Mouse (Mus musculus): ENCODE data around the gene Cacna1c. TPM values are rescaled to one million over a fixed set of nuclear protein-coding genes. Genes with fewer than 3 reads are reported as not detected.
A peak's percentile ranks its signal among the peaks of the same experiment; 100 is the strongest.

Cacna1c gene
- polyA plus RNA-seq, 1 experiment from 2014 or later, result 44.0 TPM

- Histone ChIP-seq H3K27ac (ENCODE audit: low read depth, low read length) (peak overlapping the region; percentile 37; the same call in 1 of the 2 replicates), H3K4me1 (ENCODE audit: control insufficient read depth, insufficient read depth, low read length) (peaks cover 59% of the 10 kb centered on the region), H3K4me3 (ENCODE audit: low read depth, low read length) (no peak overlapping the region), H3K36me3 (ENCODE audit: control insufficient read depth, insufficient read depth, low read length) (no peaks in the 10 kb centered on the region), H3K9me3 (replicated peaks; ENCODE audit: control insufficient read depth, low read length) (no peaks in the 10 kb centered on the region), H3K4me2 (no peak overlapping the region), H3K9ac (ENCODE audit: low read depth, low read length) (no peak overlapping the region), H3K27me3 (ENCODE audit: control insufficient read depth, insufficient read depth, low read length) (no peaks in the 10 kb centered on the region)
- 83% methylated on average over 14 of the region's 14 CpGs for WGBS (ENCODE audit: insufficient replicate concordance)
- ATAC-seq (replicated peaks; ENCODE audit: insufficient number of reproducible peaks, low FRiP score, low TSS enrichment), result no peak
Observed at GRCm38 (mm10) chr6:119073419-119074071, 122.7 kb downstream of the Cacna1c start.

GRCm38 (mm10) chr6:119072772-119073171 lies 123.4 kb downstream of the Cacna1c start:
- Histone ChIP-seq H3K27me3 (ENCODE audit: control insufficient read depth, insufficient read depth, low read length) (no peaks in the 10 kb centered on the region), H3K9ac (ENCODE audit: low read depth, low read length) (no peak overlapping the region), H3K27ac (ENCODE audit: low read depth, low read length) (peak overlapping the region; percentile 37; the same call in 1 of the 2 replicates), H3K4me3 (ENCODE audit: low read depth, low read length) (no peak overlapping the region), H3K4me1 (ENCODE audit: control insufficient read depth, insufficient read depth, low read length) (peaks cover 56% of the 10 kb centered on the region), H3K36me3 (ENCODE audit: control insufficient read depth, insufficient read depth, low read length) (no peaks in the 10 kb centered on the region), H3K9me3 (replicated peaks; ENCODE audit: control insufficient read depth, low read length) (no peaks in the 10 kb centered on the region), H3K4me2 (0 out of 2 replicates have a peak overlapping the region, but pooled peaks have one; percentile 5)
- WGBS (ENCODE audit: insufficient replicate concordance), result 37% methylated on average over 7 of the region's 7 CpGs
- no peak for ATAC-seq (replicated peaks; ENCODE audit: insufficient number of reproducible peaks, low FRiP score, low TSS enrichment)

GRCm38 (mm10) chr6:119070771-119071170 lies 125.4 kb downstream of the Cacna1c start:
- no peak for ATAC-seq (replicated peaks; ENCODE audit: insufficient number of reproducible peaks, low FRiP score, low TSS enrichment)
- H3K27me3 ChIP-seq (ENCODE audit: control insufficient read depth, insufficient read depth, low read length), result no peaks in the 10 kb centered on the region
- H3K9ac ChIP-seq (ENCODE audit: low read depth, low read length), result no peak overlapping the region
- no peaks in the 10 kb centered on the region for H3K9me3 ChIP-seq (replicated peaks; ENCODE audit: control insufficient read depth, low read length)
- H3K27ac ChIP-seq (ENCODE audit: low read depth, low read length), result 0 out of 2 replicates have a peak overlapping the region, but pooled peaks have one; percentile 7
- H3K36me3 ChIP-seq (ENCODE audit: control insufficient read depth, insufficient read depth, low read length), result no peaks in the 10 kb centered on the region
- no peak overlapping the region for H3K4me3 ChIP-seq (ENCODE audit: low read depth, low read length)
- no peak overlapping the region for H3K4me2 ChIP-seq
- H3K4me1 ChIP-seq (ENCODE audit: control insufficient read depth, insufficient read depth, low read length), result peaks cover 53% of the 10 kb centered on the region
- WGBS (ENCODE audit: insufficient replicate concordance), result 55% methylated on average over 4 of the region's 4 CpGs

GRCm38 (mm10) chr6:119070351-119070750 lies 125.9 kb downstream of the Cacna1c start:
- no peak overlapping the region for H3K4me2 ChIP-seq

GRCm38 (mm10) chr6:119069145-119069544 lies 127.1 kb downstream of the Cacna1c start:
- Histone ChIP-seq H3K4me2 (no peak overlapping the region), H3K4me1 (ENCODE audit: control insufficient read depth, insufficient read depth, low read length) (peaks cover 62% of the 10 kb centered on the region), H3K9ac (ENCODE audit: low read depth, low read length) (no peak overlapping the region), H3K27ac (ENCODE audit: low read depth, low read length) (no peak overlapping the region), H3K9me3 (replicated peaks; ENCODE audit: control insufficient read depth, low read length) (no peaks in the 10 kb centered on the region), H3K4me3 (ENCODE audit: low read depth, low read length) (no peak overlapping the region), H3K36me3 (ENCODE audit: control insufficient read depth, insufficient read depth, low read length) (no peaks in the 10 kb centered on the region), H3K27me3 (ENCODE audit: control insufficient read depth, insufficient read depth, low read length) (no peaks in the 10 kb centered on the region)
- ATAC-seq (replicated peaks; ENCODE audit: insufficient number of reproducible peaks, low FRiP score, low TSS enrichment), result no peak
- WGBS (ENCODE audit: insufficient replicate concordance), result 75% methylated on average over 5 of the region's 5 CpGs

More at GRCm38 (mm10) chr6:119070351-119070750, 125.9 kb downstream of the Cacna1c start:
- H3K27me3 ChIP-seq (ENCODE audit: control insufficient read depth, insufficient read depth, low read length), result no peaks in the 10 kb centered on the region
- 0 out of 2 replicates have a peak overlapping the region, but pooled peaks have one; percentile 7 for H3K27ac ChIP-seq (ENCODE audit: low read depth, low read length)
- WGBS (ENCODE audit: insufficient replicate concordance), result 66% methylated on average over 3 of the region's 3 CpGs
- H3K4me3 ChIP-seq (ENCODE audit: low read depth, low read length), result no peak overlapping the region
- H3K9ac ChIP-seq (ENCODE audit: low read depth, low read length), result no peak overlapping the region
- no peaks in the 10 kb centered on the region for H3K36me3 ChIP-seq (ENCODE audit: control insufficient read depth, insufficient read depth, low read length)
- peaks cover 57% of the 10 kb centered on the region for H3K4me1 ChIP-seq (ENCODE audit: control insufficient read depth, insufficient read depth, low read length)
- no peaks in the 10 kb centered on the region for H3K9me3 ChIP-seq (replicated peaks; ENCODE audit: control insufficient read depth, low read length)
- ATAC-seq (replicated peaks; ENCODE audit: insufficient number of reproducible peaks, low FRiP score, low TSS enrichment), result no peak

GRCm38 (mm10) chr6:119068650-119069049 lies 127.6 kb downstream of the Cacna1c start:
- ATAC-seq (replicated peaks; ENCODE audit: insufficient number of reproducible peaks, low FRiP score, low TSS enrichment), result no peak
- Histone ChIP-seq H3K36me3 (ENCODE audit: control insufficient read depth, insufficient read depth, low read length) (no peaks in the 10 kb centered on the region), H3K4me3 (ENCODE audit: low read depth, low read length) (no peak overlapping the region), H3K9ac (ENCODE audit: low read depth, low read length) (no peak overlapping the region), H3K4me2 (no peak overlapping the region), H3K4me1 (ENCODE audit: control insufficient read depth, insufficient read depth, low read length) (peaks cover 62% of the 10 kb centered on the region), H3K27me3 (ENCODE audit: control insufficient read depth, insufficient read depth, low read length) (no peaks in the 10 kb centered on the region), H3K27ac (ENCODE audit: low read depth, low read length) (no peak overlapping the region), H3K9me3 (replicated peaks; ENCODE audit: control insufficient read depth, low read length) (no peaks in the 10 kb centered on the region)
- 68% methylated on average over 4 of the region's 4 CpGs for WGBS (ENCODE audit: insufficient replicate concordance)

- 70% methylated on average over 5 of the region's 5 CpGs for WGBS (ENCODE audit: insufficient replicate concordance)
- Histone ChIP-seq H3K27me3 (ENCODE audit: control insufficient read depth, insufficient read depth, low read length) (no peaks in the 10 kb centered on the region), H3K36me3 (ENCODE audit: control insufficient read depth, insufficient read depth, low read length) (no peaks in the 10 kb centered on the region), H3K4me3 (ENCODE audit: low read depth, low read length) (no peak overlapping the region), H3K9me3 (replicated peaks; ENCODE audit: control insufficient read depth, low read length) (no peaks in the 10 kb centered on the region), H3K27ac (ENCODE audit: low read depth, low read length) (no peak overlapping the region), H3K9ac (ENCODE audit: low read depth, low read length) (no peak overlapping the region), H3K4me1 (ENCODE audit: control insufficient read depth, insufficient read depth, low read length) (peaks cover 56% of the 10 kb centered on the region), H3K4me2 (no peak overlapping the region)
- ATAC-seq (replicated peaks; ENCODE audit: insufficient number of reproducible peaks, low FRiP score, low TSS enrichment), result no peak
Observed at GRCm38 (mm10) chr6:119064961-119065360, 131.3 kb downstream of the Cacna1c start.

GRCm38 (mm10) chr6:119064430-119064829 lies 131.8 kb downstream of the Cacna1c start:
- Histone ChIP-seq H3K4me3 (ENCODE audit: low read depth, low read length) (no peak overlapping the region), H3K4me2 (no peak overlapping the region), H3K27me3 (ENCODE audit: control insufficient read depth, insufficient read depth, low read length) (no peaks in the 10 kb centered on the region), H3K9ac (ENCODE audit: low read depth, low read length) (no peak overlapping the region), H3K36me3 (ENCODE audit: control insufficient read depth, insufficient read depth, low read length) (no peaks in the 10 kb centered on the region), H3K27ac (ENCODE audit: low read depth, low read length) (no peak overlapping the region), H3K9me3 (replicated peaks; ENCODE audit: control insufficient read depth, low read length) (no peaks in the 10 kb centered on the region), H3K4me1 (ENCODE audit: control insufficient read depth, insufficient read depth, low read length) (peaks cover 62% of the 10 kb centered on the region)
- WGBS (ENCODE audit: insufficient replicate concordance), result 67% methylated on average over 9 of the region's 9 CpGs
- no peak for ATAC-seq (replicated peaks; ENCODE audit: insufficient number of reproducible peaks, low FRiP score, low TSS enrichment)

GRCm38 (mm10) chr6:119062695-119063094 lies 133.5 kb downstream of the Cacna1c start:
- H3K9ac ChIP-seq (ENCODE audit: low read depth, low read length), result no peak overlapping the region
- no peak overlapping the region for H3K4me3 ChIP-seq (ENCODE audit: low read depth, low read length)
- peaks cover 69% of the 10 kb centered on the region for H3K4me1 ChIP-seq (ENCODE audit: control insufficient read depth, insufficient read depth, low read length)
- no peaks in the 10 kb centered on the region for H3K27me3 ChIP-seq (ENCODE audit: control insufficient read depth, insufficient read depth, low read length)
- H3K27ac ChIP-seq (ENCODE audit: low read depth, low read length), result no peak overlapping the region
- H3K36me3 ChIP-seq (ENCODE audit: control insufficient read depth, insufficient read depth, low read length), result no peaks in the 10 kb centered on the region
- ATAC-seq (replicated peaks; ENCODE audit: insufficient number of reproducible peaks, low FRiP score, low TSS enrichment), result no peak
- no peak overlapping the region for H3K4me2 ChIP-seq
- H3K9me3 ChIP-seq (replicated peaks; ENCODE audit: control insufficient read depth, low read length), result no peaks in the 10 kb centered on the region

All from heart, embryonic 11.5 days (tissue).